22 mouse cellular contexts compared by ENCODE assay signal in the genomic region with DNA sequence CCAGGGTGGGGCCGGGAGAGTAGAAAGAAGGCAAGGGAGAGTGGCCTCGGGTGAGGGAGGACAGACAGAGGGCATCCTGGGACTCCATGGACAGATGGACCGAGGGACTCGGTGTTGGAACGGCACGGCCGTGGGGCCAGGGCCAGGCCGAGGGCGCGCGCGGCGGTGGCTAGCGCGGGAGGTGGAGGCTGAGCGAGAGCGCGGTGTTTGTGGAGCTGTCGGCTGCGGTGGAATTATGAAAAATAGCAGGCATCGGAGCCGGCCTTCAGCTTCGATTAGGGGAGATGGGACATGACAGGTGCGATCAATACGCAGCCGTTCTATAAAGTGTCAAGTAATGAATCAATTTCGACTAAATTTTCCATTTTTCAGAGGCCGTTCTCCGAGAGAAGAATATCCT. TPM values are rescaled to one million over a fixed set of nuclear protein-coding genes. Genes with fewer than 3 reads are reported as not detected.
DNase-seq lines count a peak whose midpoint lies in the region; ATAC-seq and TF ChIP-seq lines count a peak whose summit lies in the region.
"Had no signal": no experiment of that assay in that cellular context is flagged by ENCODE, and none has a peak within 500 bp of the region (broad histone marks: within the 10 kb centered on the region; RNA-seq: fewer than 3 reads in every experiment).

No protein-coding gene starts in this region.

- no peaks in the 10 kb centered on the region for H3K9me3 ChIP-seq in neural tube, embryonic 12.5 days
- H3K9me3 ChIP-seq in forebrain, embryonic 15.5 days = no peaks in the 10 kb centered on the region
- H3K9me3 ChIP-seq in hindbrain, postnatal 0 days (ENCODE audit: low read length) = no peaks in the 10 kb centered on the region
- H3K9me3 ChIP-seq in neural tube, embryonic 14.5 days (ENCODE audit: control insufficient read depth, low read length) = no peaks in the 10 kb centered on the region
- H3K9me3 ChIP-seq: embryonic facial prominence, embryonic 15.5 days; heart, embryonic 15.5 days; kidney, embryonic 15.5 days had no signal

- H3K4me1 ChIP-seq in neural tube, embryonic 12.5 days = peaks cover 58% of the 10 kb centered on the region
- H3K4me1 ChIP-seq in forebrain, embryonic 15.5 days = peaks cover 23% of the 10 kb centered on the region
- H3K4me1 ChIP-seq in hindbrain, postnatal 0 days (ENCODE audit: insufficient read depth, low read length) = no peaks in the 10 kb centered on the region
- H3K4me1 ChIP-seq in neural tube, embryonic 14.5 days (ENCODE audit: control insufficient read depth, insufficient read depth, low read length) = peaks cover 8% of the 10 kb centered on the region; the same call in 1 of the 2 replicates

- ATAC-seq in neural tube, embryonic 12.5 days (ENCODE audit: low FRiP score, low read depth) = no peak
- ATAC-seq in forebrain, embryonic 15.5 days (replicated peaks) = no peak
- no peak for ATAC-seq in hindbrain, postnatal 0 days
- no peak for ATAC-seq in neural tube, embryonic 14.5 days (ENCODE audit: low read depth)
- ATAC-seq: inflammation-experienced regulatory T-cells, adult 6 months; lung, postnatal 0 days had no signal

- H3K27ac ChIP-seq in neural tube, embryonic 12.5 days = no peak overlapping the region
- no peak overlapping the region for H3K27ac ChIP-seq in forebrain, embryonic 15.5 days (replicated peaks)
- H3K27ac ChIP-seq in hindbrain, postnatal 0 days = no peak overlapping the region
- H3K27ac ChIP-seq in neural tube, embryonic 14.5 days (ENCODE audit: low read depth, low read length) = no peak overlapping the region
- no peak overlapping the region for H3K27ac ChIP-seq in layer of hippocampus, adult 2 months
- H3K27ac ChIP-seq: embryonic facial prominence, embryonic 15.5 days; heart, embryonic 15.5 days; kidney, embryonic 15.5 days had no signal

- no peak overlapping the region for H3K9ac ChIP-seq in neural tube, embryonic 12.5 days
- H3K9ac ChIP-seq in forebrain, embryonic 15.5 days (replicated peaks) = peak overlapping the region; percentile 29; the same call in 1 of the 2 replicates
- no peak overlapping the region for H3K9ac ChIP-seq in hindbrain, postnatal 0 days (replicated peaks; ENCODE audit: low read length)
- H3K9ac ChIP-seq in neural tube, embryonic 14.5 days (replicated peaks; ENCODE audit: low read depth, low read length) = no peak overlapping the region
- H3K9ac ChIP-seq: embryonic facial prominence, embryonic 15.5 days; heart, embryonic 15.5 days; kidney, embryonic 15.5 days had no signal

- no peak for TF ChIP-seq CTCF in hindbrain, postnatal 0 days (IDR thresholded peaks at IDR 0.05; ENCODE audit: low read depth)
- no peak for TF ChIP-seq CTCF in layer of hippocampus, adult 2 months (conservative IDR thresholded peaks at IDR 0.05)

- peak overlapping the region; percentile 39 for H3K4me2 ChIP-seq in neural tube, embryonic 12.5 days (replicated peaks)
- H3K4me2 ChIP-seq in forebrain, embryonic 15.5 days (replicated peaks) = peak overlapping the region; percentile 26; the same call in 1 of the 2 replicates
- peak overlapping the region; percentile 44 for H3K4me2 ChIP-seq in hindbrain, postnatal 0 days (ENCODE audit: low read depth, low read length)
- no peak overlapping the region; the same call in 1 of the 2 replicates for H3K4me2 ChIP-seq in neural tube, embryonic 14.5 days (ENCODE audit: low read depth, low read length)
- H3K4me2 ChIP-seq: embryonic facial prominence, embryonic 15.5 days; heart, embryonic 15.5 days; kidney, embryonic 15.5 days; liver, embryonic 11.5 days had no signal

- peaks cover 97% of the 10 kb centered on the region for H3K27me3 ChIP-seq in neural tube, embryonic 12.5 days (replicated peaks)
- peaks cover 95% of the 10 kb centered on the region for H3K27me3 ChIP-seq in forebrain, embryonic 15.5 days
- H3K27me3 ChIP-seq in hindbrain, postnatal 0 days (ENCODE audit: insufficient read depth, low read length) = peaks cover 64% of the 10 kb centered on the region
- H3K27me3 ChIP-seq in neural tube, embryonic 14.5 days (ENCODE audit: control insufficient read depth, insufficient read depth, low read length) = peaks cover 49% of the 10 kb centered on the region

- no peaks in the 10 kb centered on the region for H3K36me3 ChIP-seq in neural tube, embryonic 12.5 days
- H3K36me3 ChIP-seq in forebrain, embryonic 15.5 days = no peaks in the 10 kb centered on the region
- H3K36me3 ChIP-seq in hindbrain, postnatal 0 days (ENCODE audit: insufficient read depth, low read length) = no peaks in the 10 kb centered on the region
- H3K36me3 ChIP-seq in neural tube, embryonic 14.5 days (ENCODE audit: control insufficient read depth, insufficient read depth, low read length) = no peaks in the 10 kb centered on the region
- H3K36me3 ChIP-seq: embryonic facial prominence, embryonic 15.5 days; heart, embryonic 15.5 days; kidney, embryonic 15.5 days had no signal

- H3K4me3 ChIP-seq in neural tube, embryonic 12.5 days = no peak overlapping the region
- H3K4me3 ChIP-seq in forebrain, embryonic 15.5 days = peak overlapping the region; percentile 22
- peak overlapping the region; percentile 15 for H3K4me3 ChIP-seq in hindbrain, postnatal 0 days (ENCODE audit: low read length)
- H3K4me3 ChIP-seq in neural tube, embryonic 14.5 days (ENCODE audit: low read depth, low read length) = 0 out of 2 replicates have a peak overlapping the region, but pooled peaks have one; percentile 5
- H3K4me3 ChIP-seq in layer of hippocampus, adult 2 months = no peak overlapping the region
- H3K4me3 ChIP-seq: embryonic facial prominence, embryonic 15.5 days; heart, embryonic 15.5 days; kidney, embryonic 15.5 days had no signal

- DNase-seq in neural tube, embryonic 10.5 days (ENCODE audit: extremely low spot score, low spot score) = no peak
- DNase-seq in hindbrain, postnatal 0 days (ENCODE audit: low spot score) = peak; percentile 39
- no peak for DNase-seq in frontal cortex, postnatal 25 days (ENCODE audit: low spot score in 2 of 2)
- no peak for DNase-seq in layer of hippocampus, adult 2 months (ENCODE audit: low spot score in 2 of 2)
- no peak for DNase-seq in adrenal gland, postnatal 10 days
- DNase-seq: cerebellum, adult 8-10 months; thymus, postnatal 25 days had no signal

- WGBS in neural tube, embryonic 12.5 days = 3% methylated on average over 29 of the region's 29 CpGs
- 1% methylated on average over 29 of the region's 29 CpGs for WGBS in forebrain, embryonic 15.5 days
- WGBS in hindbrain, postnatal 0 days = 3% methylated on average over 24 of the region's 29 CpGs
- 2% methylated on average over 29 of the region's 29 CpGs for WGBS in neural tube, embryonic 14.5 days

RNA-seq across cellular contexts. Expression of a gene that starts 4.5 kb away (rescaled TPM):
- polyA plus RNA-seq in neural tube, embryonic 12.5 days (2016; fragmentation: Nextera tagmentation; extraction: Ambion mirVana) = 0.75 and 0.84 TPM in 2 replicates
- polyA plus RNA-seq in forebrain, embryonic 15.5 days (2015; fragmentation: Nextera tagmentation; extraction: Ambion mirVana) = 0.22 and 1.3 TPM in 2 replicates
- total RNA-seq in hindbrain, postnatal 0 days (2014; rRNA removed) = 0.90 and 6.6 TPM in 2 replicates
- 2.4 TPM in 2 replicates for polyA plus RNA-seq in hindbrain, postnatal 0 days (2015; fragmentation: Nextera tagmentation; extraction: Ambion mirVana)
- polyA plus RNA-seq in neural tube, embryonic 14.5 days (2014; fragmentation: Nextera tagmentation; extraction: Ambion mirVana) = 1.2 and 1.5 TPM in 2 replicates
- total RNA-seq in layer of hippocampus, adult 2 months (2021) = not detected
- total RNA-seq in adrenal gland, postnatal 10 days (2021) = not detected
- total RNA-seq: left cerebral cortex, postnatal 25 days; MEL; monocyte, adult 5-6 weeks had no signal
- polyA plus RNA-seq: embryonic facial prominence, embryonic 15.5 days; gonadal fat pad, adult 2 months; heart, embryonic 15.5 days; inflammation-experienced regulatory T-cells, adult 6 months; kidney, embryonic 15.5 days; liver, embryonic 11.5 days; lung, postnatal 0 days; small intestine, adult 2 months; stomach, embryonic 14.5 days had no signal

RNA-seq across cellular contexts. Expression of a gene that starts 23.8 kb away (rescaled TPM):
- 151 and 154 TPM in 2 replicates for polyA plus RNA-seq in neural tube, embryonic 12.5 days (2016; fragmentation: Nextera tagmentation; extraction: Ambion mirVana)
- 195 and 196 TPM in 2 replicates for polyA plus RNA-seq in forebrain, embryonic 15.5 days (2015; fragmentation: Nextera tagmentation; extraction: Ambion mirVana)
- total RNA-seq in hindbrain, postnatal 0 days (2014; rRNA removed) = 705 and 708 TPM in 2 replicates
- 497 and 530 TPM in 2 replicates for polyA plus RNA-seq in hindbrain, postnatal 0 days (2015; fragmentation: Nextera tagmentation; extraction: Ambion mirVana)
- polyA plus RNA-seq in neural tube, embryonic 14.5 days (2014; fragmentation: Nextera tagmentation; extraction: Ambion mirVana) = 319 and 339 TPM in 2 replicates
- 100 to 1,000 TPM; 275 to 315 TPM for total RNA-seq in layer of hippocampus, adult 2 months (2021)
- total RNA-seq in adrenal gland, postnatal 10 days (2021) = 100 to 1,000 TPM; 222 to 234 TPM

RNA-seq across cellular contexts. Expression of a gene that starts 46.1 kb away (rescaled TPM):
- polyA plus RNA-seq in neural tube, embryonic 12.5 days (2016; fragmentation: Nextera tagmentation; extraction: Ambion mirVana) = 84.4 and 89.5 TPM in 2 replicates
- 74.4 and 82.0 TPM in 2 replicates for polyA plus RNA-seq in forebrain, embryonic 15.5 days (2015; fragmentation: Nextera tagmentation; extraction: Ambion mirVana)
- 16.9 and 33.6 TPM in 2 replicates for total RNA-seq in hindbrain, postnatal 0 days (2014; rRNA removed)
- polyA plus RNA-seq in hindbrain, postnatal 0 days (2015; fragmentation: Nextera tagmentation; extraction: Ambion mirVana) = 33.9 and 39.0 TPM in 2 replicates
- polyA plus RNA-seq in neural tube, embryonic 14.5 days (2014; fragmentation: Nextera tagmentation; extraction: Ambion mirVana) = 65.6 and 71.6 TPM in 2 replicates
- 10 to 100 TPM; 88.3 to 100.0 TPM for total RNA-seq in layer of hippocampus, adult 2 months (2021)
- total RNA-seq in adrenal gland, postnatal 10 days (2021) = 100 to 1,000 TPM in 1 of 2 experiments, 10 to 100 TPM in 1; 93.0 to 137 TPM

RNA-seq across cellular contexts. Expression of a gene that starts 51.6 kb away (rescaled TPM):
- 0.13 and 0.32 TPM in 2 replicates for polyA plus RNA-seq in neural tube, embryonic 12.5 days (2016; fragmentation: Nextera tagmentation; extraction: Ambion mirVana)
- polyA plus RNA-seq in forebrain, embryonic 15.5 days (2015; fragmentation: Nextera tagmentation; extraction: Ambion mirVana) = 0.20 and 0.34 TPM in 2 replicates
- 0.10 and 0.11 TPM in 2 replicates for total RNA-seq in hindbrain, postnatal 0 days (2014; rRNA removed)
- 0.63 and 0.93 TPM in 2 replicates for polyA plus RNA-seq in hindbrain, postnatal 0 days (2015; fragmentation: Nextera tagmentation; extraction: Ambion mirVana)
- 0.16 and 0.18 TPM in 2 replicates for polyA plus RNA-seq in neural tube, embryonic 14.5 days (2014; fragmentation: Nextera tagmentation; extraction: Ambion mirVana)
- not detected for total RNA-seq in layer of hippocampus, adult 2 months (2021)
- 1 to 10 TPM; 9.6 to 9.8 TPM for total RNA-seq in adrenal gland, postnatal 10 days (2021)
- polyA plus RNA-seq: liver, embryonic 11.5 days had no signal

RNA-seq across cellular contexts. Expression of a gene that starts 57.0 kb away (rescaled TPM):
- polyA plus RNA-seq in neural tube, embryonic 12.5 days (2016; fragmentation: Nextera tagmentation; extraction: Ambion mirVana) = 110 and 118 TPM in 2 replicates
- polyA plus RNA-seq in forebrain, embryonic 15.5 days (2015; fragmentation: Nextera tagmentation; extraction: Ambion mirVana) = 181 and 191 TPM in 2 replicates
- total RNA-seq in hindbrain, postnatal 0 days (2014; rRNA removed) = 572 and 588 TPM in 2 replicates
- polyA plus RNA-seq in hindbrain, postnatal 0 days (2015; fragmentation: Nextera tagmentation; extraction: Ambion mirVana) = 649 and 730 TPM in 2 replicates
- polyA plus RNA-seq in neural tube, embryonic 14.5 days (2014; fragmentation: Nextera tagmentation; extraction: Ambion mirVana) = 414 and 429 TPM in 2 replicates
- 1,000 to 10,000 TPM; 2,443 to 2,563 TPM for total RNA-seq in layer of hippocampus, adult 2 months (2021)
- total RNA-seq in adrenal gland, postnatal 10 days (2021) = 10 to 100 TPM; 26.2 to 42.2 TPM

Comparison
In these comparisons a context has a peak if more than half of its experiments do, and no peak if none do; other contexts are left out.
1. H3K4me3 ChIP-seq: peak in forebrain, embryonic 15.5 days (single experiment), hindbrain, postnatal 0 days (single experiment) and neural tube, embryonic 14.5 days (single experiment); none in neural tube, embryonic 12.5 days (single experiment) and layer of hippocampus, adult 2 months (single experiment).